Mouse (Mus musculus) mesoderm, embryonic 11.5 days (tissue): Measurements from ENCODE around the gene Slc3a2.
A peak's percentile ranks its signal among the peaks of the same experiment; 100 is the strongest.

Experiments used
- DNase-seq: peaks from one replicate; pipeline ENCODE4 v3.0.0-alpha.2; 2012; ENCODE audit warnings: low read depth, low spot score

The Slc3a2 gene

DNA sequence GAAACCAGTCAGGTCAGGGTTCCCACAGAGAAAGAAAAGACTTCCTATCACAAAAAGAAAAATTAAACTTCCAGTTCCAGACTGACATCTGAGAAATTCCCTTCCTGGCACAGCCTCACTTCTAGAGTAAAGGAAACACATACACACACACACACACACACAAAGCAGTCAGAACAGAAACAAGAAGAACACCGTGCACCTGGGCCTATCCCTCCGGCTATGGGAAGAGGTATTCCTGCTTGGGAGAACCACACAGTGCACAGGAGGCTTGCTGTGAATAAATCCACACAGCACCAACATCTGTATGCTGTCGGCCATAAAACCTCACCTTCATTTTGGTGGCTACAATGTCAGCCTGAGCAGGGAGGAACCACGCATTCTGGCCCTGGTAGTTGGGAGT, 11.7 kb downstream of the Slc3a2 start:
- DNase-seq, result no peak

DNA sequence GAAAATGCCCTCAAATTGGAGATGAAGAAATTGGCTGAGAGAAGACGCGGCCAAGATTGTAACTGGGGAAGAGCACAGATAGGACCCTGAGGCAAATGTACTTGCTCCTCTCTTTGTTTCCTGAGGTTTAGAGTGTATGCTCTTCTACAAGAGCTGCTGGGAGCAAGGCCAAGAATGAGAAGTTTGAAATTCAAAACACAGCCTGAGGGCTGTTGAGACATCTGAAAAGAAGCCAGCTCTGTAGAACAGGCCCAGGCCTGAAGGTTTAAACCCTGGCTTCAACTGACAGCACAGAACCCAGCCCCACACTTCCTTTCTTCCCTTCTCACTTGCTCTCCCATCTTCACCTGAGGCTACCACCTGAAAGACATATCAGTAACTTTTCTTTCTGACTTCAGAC, 13.1 kb downstream of the Slc3a2 start:
- DNase-seq, result no peak

DNA sequence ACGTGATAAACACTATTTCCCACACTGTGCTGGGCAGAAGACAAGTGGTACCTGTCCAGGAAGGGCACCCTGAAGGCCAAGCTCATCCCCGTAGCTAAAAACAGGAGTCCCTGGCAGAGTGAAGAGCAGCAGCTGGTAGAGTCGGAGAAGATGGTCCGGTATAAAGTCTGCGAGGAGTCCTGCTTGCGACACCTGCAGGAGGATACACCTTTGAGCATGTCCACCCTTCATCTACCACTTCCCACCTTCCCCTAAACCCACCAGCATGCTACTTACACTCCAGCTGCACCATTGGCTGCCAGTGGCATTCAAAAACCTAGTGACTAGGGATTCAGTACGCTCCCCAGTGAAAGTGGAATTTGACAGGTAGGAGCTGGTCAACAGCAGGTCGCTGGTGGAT, 14.2 kb downstream of the Slc3a2 start:
- no peak for DNase-seq

DNA sequence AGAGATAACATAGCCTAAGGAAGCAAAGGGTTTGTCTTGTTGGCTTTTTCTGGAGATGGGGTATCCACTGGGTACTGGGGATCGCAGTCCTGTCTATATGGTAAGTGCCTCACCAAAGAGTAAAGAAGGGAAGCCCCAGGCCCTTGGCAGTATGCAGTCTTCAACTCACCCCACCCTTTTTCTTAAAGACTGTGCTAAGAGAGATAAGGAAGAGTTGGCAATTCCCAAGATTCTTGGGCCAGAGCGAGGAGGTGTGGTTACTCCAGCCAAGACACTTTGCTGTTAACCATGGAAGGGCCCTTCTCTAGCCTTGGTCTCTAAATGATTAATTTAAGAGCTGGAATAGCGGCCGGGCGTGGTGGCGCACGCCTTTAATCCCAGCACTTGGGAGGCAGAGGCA, 16.2 kb downstream of the Slc3a2 start:
- no peak for DNase-seq

DNA sequence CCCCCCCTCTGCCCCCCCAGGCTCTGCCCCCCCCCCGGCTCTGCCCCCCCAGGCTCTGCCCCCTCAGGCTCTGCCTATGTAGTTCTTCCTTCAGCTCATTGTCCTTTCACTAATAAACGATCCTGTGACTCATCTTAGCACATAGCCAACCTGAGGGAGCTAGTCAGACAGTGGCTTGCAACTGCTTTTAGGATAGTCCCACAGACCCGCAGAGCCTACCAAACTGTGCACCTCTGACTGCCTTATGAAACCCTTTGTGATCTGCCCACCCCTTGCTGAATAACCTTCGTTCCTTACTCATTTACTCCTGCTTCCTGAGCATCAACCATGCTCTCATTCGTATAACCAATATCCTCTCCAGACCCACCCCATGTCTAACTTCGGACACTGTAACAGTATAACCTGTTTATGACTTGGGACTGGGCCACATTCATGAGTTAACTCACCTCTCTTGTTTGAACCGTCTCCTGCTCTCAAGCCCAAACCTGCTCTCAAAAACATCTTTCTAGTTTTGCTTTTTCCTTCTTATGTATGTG, 17.0 kb downstream of the Slc3a2 start:
- no peak for DNase-seq

DNA sequence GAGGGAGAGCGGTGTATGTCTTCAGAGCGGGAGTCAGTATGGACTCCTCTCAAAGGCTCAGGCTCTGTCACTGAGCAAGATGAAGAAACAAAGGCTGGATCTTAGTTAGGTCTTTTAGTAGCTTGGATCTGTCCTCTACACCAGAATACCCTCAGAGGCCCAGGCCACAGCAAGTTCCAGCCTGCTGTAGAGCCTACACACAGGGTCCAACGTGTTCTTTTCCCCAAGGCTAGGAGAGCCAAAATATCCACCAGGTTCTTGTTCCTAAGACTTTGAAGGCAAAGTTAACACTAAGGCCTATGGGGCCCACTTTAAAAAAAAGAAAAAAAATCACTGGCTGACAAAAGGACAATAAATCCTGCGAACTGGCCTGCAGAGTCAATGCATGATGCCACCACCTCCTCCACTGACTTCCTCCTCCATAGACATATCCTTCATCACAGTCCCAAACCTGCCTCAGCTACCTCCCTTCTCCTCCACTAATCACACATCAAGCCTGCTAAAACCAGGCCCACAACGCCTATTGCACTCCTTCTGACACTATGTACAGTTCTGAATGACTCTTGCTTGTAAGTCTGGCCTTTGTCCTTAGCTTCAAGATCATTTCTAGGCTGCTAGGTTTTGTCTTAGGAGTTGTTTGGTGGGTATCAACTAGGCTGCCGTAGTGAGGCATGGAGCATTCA, 18.0 kb downstream of the Slc3a2 start:
- no peak for DNase-seq

DNA sequence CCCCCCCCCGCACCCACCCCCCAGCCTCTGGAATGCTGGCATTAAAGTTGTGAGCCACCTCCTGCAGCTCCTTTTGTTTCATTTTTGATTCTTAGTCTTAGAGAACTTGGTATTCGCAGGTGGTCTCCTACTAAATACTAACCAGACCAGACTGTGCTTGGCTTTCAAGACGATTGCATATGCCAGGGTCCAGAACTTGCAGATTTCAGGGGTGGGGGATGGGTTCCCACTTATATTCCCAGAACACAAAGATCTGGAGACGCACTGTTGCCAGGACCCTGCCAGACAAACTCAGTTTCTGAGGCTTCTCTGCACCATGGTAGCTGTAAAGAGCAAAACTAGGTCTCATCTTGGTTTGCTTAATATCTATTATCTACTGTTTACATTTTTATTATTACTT, 19.6 kb downstream of the Slc3a2 start:
- DNase-seq, result no peak

DNA sequence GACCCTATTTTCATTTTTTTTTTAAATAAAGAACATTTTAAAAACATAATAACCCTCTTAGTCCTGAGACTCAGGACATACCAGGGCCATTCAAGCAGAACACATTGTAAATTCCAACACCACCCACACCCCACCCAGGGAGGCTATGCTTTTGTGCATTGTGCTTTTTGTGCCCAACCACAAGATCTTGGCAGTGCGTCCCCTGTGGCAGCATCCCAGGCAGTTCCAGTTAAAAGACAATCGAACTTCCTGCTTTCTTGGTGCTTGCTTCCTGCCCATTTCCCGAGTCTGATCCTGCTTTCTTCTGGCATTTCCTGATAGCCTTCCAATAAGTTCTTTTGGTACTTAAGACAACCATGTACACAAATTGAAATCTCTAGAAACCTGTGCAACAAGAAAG, 20.7 kb downstream of the Slc3a2 start:
- no peak for DNase-seq

DNA sequence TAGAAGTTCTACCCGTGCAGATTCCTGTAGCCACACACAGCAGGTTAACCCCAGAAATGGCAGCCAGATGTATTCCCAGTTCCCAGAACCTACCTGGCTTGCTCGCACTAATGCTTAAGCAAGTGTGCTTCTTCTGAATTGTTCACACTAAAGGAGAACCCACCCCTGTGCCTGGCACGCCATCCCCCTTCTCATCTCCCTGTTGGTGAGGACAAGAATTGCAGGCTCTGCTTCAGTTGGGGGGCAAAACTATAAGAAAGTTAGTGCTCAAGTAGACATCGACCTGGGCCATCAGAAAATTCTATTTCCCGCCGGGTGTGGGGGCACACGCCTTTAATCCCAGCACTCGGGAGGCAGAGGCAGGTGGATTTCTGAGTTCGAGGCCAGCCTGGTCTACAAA, 23.5 kb downstream of the Slc3a2 start:
- DNase-seq, result no peak

DNA sequence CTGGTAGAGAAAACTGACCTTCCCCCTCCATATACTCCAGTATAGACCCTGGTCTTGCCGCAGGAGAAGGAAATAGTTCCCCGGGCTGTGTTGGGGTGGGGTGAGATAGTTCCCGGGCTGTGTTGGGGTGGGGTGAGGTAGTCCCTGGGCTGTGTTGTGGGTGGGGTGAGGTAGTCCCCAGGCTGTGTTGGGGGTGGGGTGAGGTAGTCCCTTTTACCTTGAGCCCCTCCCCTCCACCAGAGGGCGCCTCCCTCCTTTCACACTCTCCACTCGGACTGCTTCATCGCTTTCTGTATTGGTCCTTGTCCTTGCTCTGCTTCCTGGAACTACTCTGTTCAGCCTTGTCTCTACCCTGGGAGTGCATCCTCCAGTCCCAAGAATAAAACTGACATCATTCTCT, 27.8 kb downstream of the Slc3a2 start:
- DNase-seq, result no peak

DNA sequence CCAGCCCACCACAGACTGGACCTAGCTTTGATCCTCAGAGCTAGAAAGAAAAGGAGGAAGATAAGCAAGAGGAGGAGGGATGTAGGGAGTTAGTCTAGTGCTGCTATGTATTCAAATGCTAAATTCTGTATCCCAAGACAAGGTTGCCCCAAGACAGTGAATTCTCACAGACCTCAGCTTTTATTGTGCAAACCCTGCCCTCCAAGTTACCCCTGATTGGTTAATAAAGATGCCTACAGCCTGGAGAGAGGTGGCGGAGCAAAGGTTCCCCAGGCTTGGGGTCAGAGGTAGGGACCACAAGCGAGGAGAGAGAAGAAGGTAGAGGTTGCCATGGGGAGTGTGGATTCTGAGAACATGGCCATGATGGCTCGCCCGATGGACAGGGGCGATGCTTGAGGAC, 30.4 kb downstream of the Slc3a2 start:
- DNase-seq, result no peak

DNA sequence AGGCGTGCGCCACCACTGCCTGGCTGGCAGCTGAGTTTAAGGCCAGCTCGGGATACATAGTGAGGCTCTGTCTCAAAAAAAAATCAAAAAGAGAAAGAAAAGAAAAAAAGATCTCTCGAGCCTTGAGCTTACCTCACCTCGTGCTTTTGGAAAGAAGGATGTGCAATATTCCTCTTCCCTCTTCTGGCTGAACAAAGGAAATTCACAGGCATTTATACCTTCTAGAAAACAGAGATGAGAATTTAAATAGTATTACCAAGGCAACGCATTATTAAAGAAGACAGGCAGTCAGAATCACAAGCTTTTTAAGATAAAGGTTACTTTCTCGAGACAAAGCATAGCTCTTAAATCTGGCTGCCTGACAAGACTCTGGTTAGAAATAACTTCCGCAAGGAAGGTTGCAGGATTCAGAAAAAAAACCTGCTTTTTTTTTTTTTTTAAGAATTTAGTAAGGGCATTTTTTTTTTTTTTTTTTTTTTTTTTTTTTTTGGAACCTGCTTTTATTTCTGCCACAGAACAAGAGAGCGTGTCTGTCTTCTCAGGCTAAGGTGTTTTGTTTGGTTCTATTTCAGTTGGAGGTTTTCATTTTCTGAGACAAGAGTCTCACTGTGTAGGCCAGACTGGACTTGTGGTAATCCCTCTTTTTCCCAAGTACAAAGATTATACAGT, 31.2 kb downstream of the Slc3a2 start:
- no peak for DNase-seq

DNA sequence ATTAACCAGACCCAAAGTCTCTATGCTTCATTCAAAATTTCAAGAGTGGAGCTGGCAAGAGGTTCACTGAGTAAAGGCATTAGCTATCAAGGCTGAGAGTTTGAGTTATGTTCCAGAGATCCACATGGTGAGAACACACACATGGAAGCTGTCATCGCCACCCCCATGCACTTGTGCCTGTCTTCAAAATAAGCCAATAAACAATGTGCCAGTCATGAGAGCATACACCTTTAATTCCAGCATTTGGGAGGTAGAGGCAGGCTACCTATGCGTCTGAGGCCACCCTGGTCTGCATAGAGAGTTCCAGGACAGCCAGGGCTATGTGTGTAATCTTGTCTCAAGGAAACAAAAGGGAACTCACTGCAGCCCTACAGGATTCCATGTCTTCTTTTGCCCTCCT, 39.5 kb downstream of the Slc3a2 start:
- no peak for DNase-seq

DNA sequence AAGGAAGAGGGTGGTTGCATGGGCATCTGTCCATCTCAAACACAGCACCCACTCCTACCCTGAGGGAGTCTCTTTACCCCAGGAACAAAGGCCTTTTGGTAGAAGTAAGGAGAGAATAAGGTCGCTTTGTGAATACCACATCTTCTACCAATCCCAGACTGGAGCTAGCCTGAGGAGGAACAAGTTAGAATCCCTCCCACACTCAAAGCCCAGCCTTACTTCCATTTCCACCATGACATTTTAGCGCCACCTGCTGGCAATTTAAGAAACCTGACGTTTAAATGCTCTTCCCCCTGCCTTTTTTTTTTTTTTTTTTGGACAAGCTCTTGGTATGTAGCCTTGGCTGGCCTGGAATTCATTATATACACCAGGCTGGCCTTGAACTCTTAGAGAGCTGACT, 40.2 kb downstream of the Slc3a2 start:
- DNase-seq, result peak; percentile 94

DNA sequence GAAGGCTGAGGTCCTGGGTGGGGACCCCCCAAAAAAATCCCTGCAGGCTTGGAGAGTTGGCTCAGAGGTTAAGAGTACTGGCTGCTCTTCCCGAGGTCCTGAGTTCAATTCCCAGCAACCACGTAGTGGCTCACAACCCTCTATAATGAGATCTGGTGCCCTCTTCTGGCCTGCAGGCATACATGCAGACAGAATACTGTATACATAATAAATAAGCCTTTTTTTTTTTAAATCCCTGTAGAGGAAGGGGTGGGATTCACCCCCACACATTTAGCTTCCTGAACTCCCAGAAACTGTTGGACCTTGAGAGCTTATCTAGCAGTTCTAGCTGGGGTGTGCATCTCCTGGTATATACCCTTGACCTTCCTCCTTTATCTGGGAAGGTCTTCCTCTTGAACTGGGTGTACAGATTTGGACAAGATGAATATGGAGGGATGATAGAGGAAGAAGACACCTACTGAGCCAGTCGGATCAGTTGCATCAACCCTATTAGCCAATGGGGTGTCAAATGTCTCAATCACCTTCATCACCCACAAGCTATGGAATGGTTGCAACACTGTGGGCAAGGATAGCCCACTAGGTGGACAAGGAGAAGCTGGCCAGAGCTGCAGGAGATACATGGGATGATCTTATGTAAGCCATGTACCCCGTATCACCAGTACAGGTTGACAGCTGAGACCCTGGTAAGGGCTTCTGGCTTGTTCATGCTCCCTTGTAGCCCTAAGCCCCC, 41.4 kb downstream of the Slc3a2 start:
- DNase-seq, result no peak

DNA sequence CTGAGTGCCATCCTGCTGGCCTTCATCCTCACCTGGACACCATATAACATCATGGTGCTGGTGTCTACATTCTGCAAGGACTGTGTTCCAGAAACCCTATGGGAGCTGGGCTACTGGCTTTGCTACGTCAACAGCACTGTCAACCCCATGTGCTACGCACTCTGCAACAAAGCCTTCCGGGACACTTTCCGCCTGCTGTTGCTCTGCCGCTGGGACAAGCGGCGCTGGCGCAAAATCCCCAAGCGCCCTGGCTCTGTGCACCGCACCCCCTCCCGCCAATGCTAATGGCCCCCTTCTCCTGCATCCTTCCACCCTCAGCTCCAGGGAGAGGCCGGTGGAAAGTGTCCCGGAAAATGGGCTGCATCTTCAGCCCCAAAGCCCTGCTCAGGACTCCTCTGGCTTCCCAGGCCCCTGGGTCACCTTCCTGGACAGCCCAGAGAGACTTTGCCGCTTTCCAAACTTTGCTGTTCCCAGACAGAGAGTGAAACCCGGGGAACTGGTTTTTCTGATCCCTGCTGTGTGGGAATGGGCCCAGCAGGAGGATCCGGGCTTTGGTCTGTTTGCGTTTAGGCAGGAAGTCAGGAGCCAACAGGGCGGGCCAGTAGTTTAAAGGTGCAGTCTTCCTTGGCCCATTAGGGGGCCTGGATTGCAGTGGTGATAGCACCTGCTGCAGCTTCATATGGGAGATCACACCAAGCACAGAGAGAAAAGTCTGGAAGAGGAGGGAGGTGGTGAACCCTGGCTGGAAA, 44.0 kb downstream of the Slc3a2 start:
- peak; percentile 17 for DNase-seq

DNA sequence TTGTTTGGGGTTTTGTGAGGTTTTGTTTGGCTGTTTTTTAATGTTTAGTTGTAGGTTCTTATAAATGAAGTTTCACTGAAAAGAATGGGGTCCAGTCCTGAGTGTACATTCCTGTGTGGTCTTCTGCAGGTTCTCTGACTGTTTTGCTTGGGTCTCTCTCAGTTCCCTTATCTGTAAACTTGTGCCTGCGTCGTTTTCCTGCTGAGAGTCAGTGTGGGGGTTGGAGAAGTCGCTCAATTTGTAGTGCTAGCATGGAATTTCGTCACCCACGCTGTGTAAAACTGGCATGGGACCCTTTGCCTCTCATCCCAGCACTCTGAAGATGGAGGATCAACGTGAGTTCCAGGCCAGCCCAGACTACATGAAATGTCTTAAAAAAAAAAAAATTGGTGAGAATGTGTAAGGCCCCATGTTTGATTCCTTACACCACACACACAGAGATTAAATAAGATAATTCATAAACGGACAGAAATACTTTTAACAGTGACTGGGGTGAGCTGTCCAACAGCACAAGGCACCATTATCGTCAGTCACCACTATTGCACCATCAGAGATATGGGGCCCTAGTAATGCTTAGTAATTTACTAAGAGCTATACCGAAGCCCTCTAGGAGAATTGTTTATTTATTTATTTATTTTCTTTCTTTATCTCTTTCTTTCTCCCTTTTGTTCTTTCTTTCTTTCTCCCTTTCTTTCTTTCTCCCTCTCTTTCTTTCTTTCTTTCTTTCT, 49.7 kb downstream of the Slc3a2 start:
- no peak for DNase-seq

DNA sequence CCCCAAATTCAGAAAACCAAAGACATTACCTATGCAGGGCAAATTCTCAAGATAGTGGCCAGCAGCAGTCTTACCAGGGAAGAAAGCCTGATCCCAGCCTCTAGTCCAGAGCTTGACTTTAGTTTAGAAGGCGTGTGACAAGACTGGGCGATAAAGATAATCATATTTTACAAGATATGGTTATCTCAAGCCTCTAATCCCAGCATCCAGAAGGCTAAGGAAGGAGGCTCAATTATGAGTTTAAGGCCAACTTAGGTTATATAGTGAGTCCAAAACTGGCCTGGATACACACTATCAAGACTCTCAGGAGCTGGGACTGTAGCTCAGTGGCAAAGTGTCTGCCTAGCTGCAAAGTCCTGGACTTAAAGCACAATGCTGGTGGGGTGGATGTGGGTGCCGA, 50.3 kb downstream of the Slc3a2 start:
- DNase-seq, result no peak

DNA sequence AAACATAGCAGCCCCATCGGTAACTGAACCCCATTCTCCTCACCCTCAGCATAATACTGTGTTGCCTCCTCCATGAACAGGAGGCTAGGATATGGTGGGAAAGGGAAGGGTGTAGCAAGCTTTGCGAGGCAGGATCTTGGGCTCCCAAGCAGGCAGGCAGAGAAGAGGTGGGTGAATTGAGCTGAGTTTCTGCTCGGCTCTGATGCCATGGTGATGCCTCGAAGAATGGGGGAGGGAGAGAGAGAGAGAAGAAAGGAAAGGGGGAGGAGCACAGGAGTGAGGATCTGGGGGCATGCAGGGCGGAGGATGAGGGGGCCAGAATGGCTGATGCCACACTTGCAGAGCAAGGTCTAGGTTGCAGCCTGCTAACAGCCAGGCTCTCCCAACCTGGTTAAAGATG, 57.4 kb downstream of the Slc3a2 start:
- no peak for DNase-seq

DNA sequence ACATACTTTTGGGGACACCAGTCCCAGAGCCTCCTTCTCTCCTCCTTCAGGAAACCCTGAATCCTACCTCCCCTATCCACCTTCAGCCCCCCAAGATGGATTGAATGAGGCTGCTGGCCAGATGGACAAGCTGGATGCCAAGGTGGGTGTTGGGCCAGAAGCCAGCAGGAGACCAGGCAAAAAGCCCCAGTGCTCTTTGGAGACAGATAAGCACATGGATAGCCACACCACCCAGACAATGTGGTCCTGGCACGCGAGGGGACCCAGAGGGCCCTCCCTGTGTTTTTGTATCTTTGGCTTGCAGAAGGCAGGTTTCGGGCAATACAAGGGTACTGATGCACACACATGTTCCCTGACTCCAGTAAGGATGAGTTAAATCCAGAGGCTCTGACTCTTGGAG, 58.3 kb downstream of the Slc3a2 start:
- DNase-seq, result no peak

DNA sequence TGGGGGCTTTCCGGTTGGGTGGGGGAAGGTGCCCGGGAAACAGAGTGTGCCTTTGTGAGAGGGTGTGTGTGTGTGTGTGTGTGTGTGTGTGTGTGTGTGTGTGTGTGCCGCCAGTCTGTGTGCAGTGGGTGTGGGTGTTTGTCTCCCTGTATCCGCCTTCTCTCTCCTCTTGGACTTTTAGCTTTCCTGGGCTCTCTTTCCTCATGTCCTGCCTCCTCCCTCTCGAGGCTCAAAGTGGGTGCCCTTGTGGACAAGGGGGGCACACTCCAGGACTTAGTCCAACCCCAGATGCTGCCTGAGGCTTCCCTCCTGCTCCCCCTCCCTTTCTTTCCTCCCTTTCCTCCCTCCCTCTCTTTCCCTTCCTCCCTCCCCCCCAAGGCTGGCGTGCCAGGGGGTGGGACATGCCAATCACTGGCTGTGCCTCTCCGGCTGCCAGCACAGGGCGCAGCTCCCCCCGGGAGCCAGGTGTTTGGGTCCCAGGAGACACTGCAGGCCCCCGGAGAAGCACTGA, 59.2 kb downstream of the Slc3a2 start:
- DNase-seq, result no peak
